ENCODE assay signal across 8 mouse cellular contexts in the genomic region with DNA sequence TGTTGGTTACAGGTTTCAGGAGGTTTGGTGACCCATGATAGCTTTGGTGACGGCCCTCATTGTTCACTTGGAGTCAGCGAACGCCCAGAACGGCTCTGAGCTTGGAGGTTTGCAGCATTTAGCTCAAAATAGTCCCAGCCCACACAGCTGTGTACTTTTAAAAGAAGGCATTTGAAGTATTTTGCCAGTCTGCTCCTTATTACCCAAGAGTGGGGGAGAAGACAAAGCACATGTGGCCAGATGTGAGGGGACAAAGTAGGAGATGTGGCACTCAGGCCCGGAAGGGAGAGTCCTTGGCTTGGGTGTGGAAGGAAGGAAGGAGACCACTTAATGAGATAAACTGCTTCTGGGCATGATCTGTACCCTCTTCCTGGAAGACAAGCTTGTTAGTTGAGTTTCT. TPM values are rescaled to one million over a fixed set of nuclear protein-coding genes. Genes with fewer than 3 reads are reported as not detected.
DNase-seq lines count a peak whose midpoint lies in the region; ATAC-seq and TF ChIP-seq lines count a peak whose summit lies in the region.

No protein-coding gene starts in this region.

- H3K9ac ChIP-seq in kidney, postnatal 0 days (ENCODE audit: low read depth, low read length) = no peak overlapping the region; the same call in 1 of the 2 replicates
- H3K9ac ChIP-seq in liver, embryonic 12.5 days = no peak overlapping the region
- H3K9ac ChIP-seq in neural tube, embryonic 15.5 days (replicated peaks) = peak overlapping the region; percentile 61

- H3K36me3 ChIP-seq in kidney, postnatal 0 days (ENCODE audit: insufficient read depth, low read length) = no peaks in the 10 kb centered on the region
- no peaks in the 10 kb centered on the region for H3K36me3 ChIP-seq in liver, embryonic 12.5 days
- no peaks in the 10 kb centered on the region for H3K36me3 ChIP-seq in neural tube, embryonic 15.5 days

- peaks cover 15% of the 10 kb centered on the region; the same call in 1 of the 2 replicates for H3K4me1 ChIP-seq in kidney, postnatal 0 days (replicated peaks; ENCODE audit: insufficient read depth, low read length)
- H3K4me1 ChIP-seq in liver, embryonic 12.5 days = peaks cover 11% of the 10 kb centered on the region; the same call in 1 of the 2 replicates
- peaks cover 34% of the 10 kb centered on the region for H3K4me1 ChIP-seq in neural tube, embryonic 15.5 days

- H3K27ac ChIP-seq in kidney, postnatal 0 days = peak overlapping the region; percentile 42; the same call in 1 of the 2 replicates
- no peak overlapping the region for H3K27ac ChIP-seq in liver, embryonic 12.5 days
- peak overlapping the region; percentile 90 for H3K27ac ChIP-seq in neural tube, embryonic 15.5 days (replicated peaks)

- no peaks in the 10 kb centered on the region for H3K27me3 ChIP-seq in kidney, postnatal 0 days (ENCODE audit: insufficient read depth, low read length)
- peaks cover 51% of the 10 kb centered on the region for H3K27me3 ChIP-seq in liver, embryonic 12.5 days (replicated peaks)
- no peaks in the 10 kb centered on the region; the same call in 1 of the 2 replicates for H3K27me3 ChIP-seq in neural tube, embryonic 15.5 days (replicated peaks)

- DNase-seq in kidney, postnatal 0 days (ENCODE audit: low spot score) = no peak
- DNase-seq in kidney, postnatal 25 days = no peak
- peak; percentile 46 for DNase-seq in forelimb bud, embryonic 11.5 days (ENCODE audit: low read depth, low spot score)
- DNase-seq in layer of hippocampus, adult 9-11 months = no peak
- no peak for DNase-seq in testis, postnatal 14 days (ENCODE audit: low spot score)
- DNase-seq in thymus, adult 18-20 months = no peak

- peak overlapping the region; percentile 88 for H3K4me2 ChIP-seq in kidney, postnatal 0 days (ENCODE audit: low read length)
- H3K4me2 ChIP-seq in liver, embryonic 12.5 days = peak overlapping the region; percentile 74
- H3K4me2 ChIP-seq in neural tube, embryonic 15.5 days = peak overlapping the region; percentile 75

- no peaks in the 10 kb centered on the region for H3K9me3 ChIP-seq in kidney, postnatal 0 days (replicated peaks; ENCODE audit: low read length)
- no peaks in the 10 kb centered on the region for H3K9me3 ChIP-seq in liver, embryonic 12.5 days (replicated peaks)
- no peaks in the 10 kb centered on the region for H3K9me3 ChIP-seq in neural tube, embryonic 15.5 days (replicated peaks)

- ATAC-seq in kidney, postnatal 0 days (replicated peaks; ENCODE audit: low FRiP score, low read depth) = no peak
- ATAC-seq in liver, embryonic 12.5 days = no peak
- no peak for ATAC-seq in neural tube, embryonic 15.5 days (ENCODE audit: low FRiP score)

- WGBS in kidney, postnatal 0 days = 40% methylated on average over 5 of the region's 5 CpGs
- WGBS in liver, embryonic 12.5 days (ENCODE audit: insufficient replicate concordance) = 48% methylated on average over 5 of the region's 5 CpGs
- WGBS in neural tube, embryonic 15.5 days = 60% methylated on average over 5 of the region's 5 CpGs

- peak overlapping the region; percentile 46 for H3K4me3 ChIP-seq in kidney, postnatal 0 days (replicated peaks; ENCODE audit: low read depth, low read length)
- H3K4me3 ChIP-seq in liver, embryonic 12.5 days = peak overlapping the region; percentile 53
- peak overlapping the region; percentile 57 for H3K4me3 ChIP-seq in neural tube, embryonic 15.5 days (replicated peaks)

- TF ChIP-seq CTCF in kidney, postnatal 0 days (IDR thresholded peaks at IDR 0.05; ENCODE audit: low read depth) = no peak

RNA-seq across cellular contexts. Expression of gene Fam174b, which starts 1.3 kb away (rescaled TPM):
- polyA plus RNA-seq in kidney, postnatal 0 days (2015; fragmentation: Nextera tagmentation; extraction: Ambion mirVana) = 28.8 and 30.5 TPM in 2 replicates
- polyA plus RNA-seq in liver, embryonic 12.5 days (2016; fragmentation: Nextera tagmentation; extraction: Ambion mirVana) = 10.7 and 12.4 TPM in 2 replicates
- 37.0 and 37.6 TPM in 2 replicates for polyA plus RNA-seq in neural tube, embryonic 15.5 days (2015; fragmentation: Nextera tagmentation; extraction: Ambion mirVana)
